13 mouse cellular contexts compared by ENCODE assay signal in genomic region chr13:115825191-115825590, GRCm38 (mm10).
"Had no signal": no experiment of that assay in that cellular context is flagged by ENCODE, and none has a peak within 500 bp of the region (broad histone marks: within the 10 kb centered on the region; RNA-seq: fewer than 3 reads in every experiment).

No protein-coding gene starts in this region.

- H3K4me3 ChIP-seq: left cerebral cortex, adult 2 months; limb, embryonic 13.5 days; midbrain, embryonic 10.5 days; midbrain, embryonic 15.5 days; neural tube, embryonic 12.5 days had no signal

- DNase-seq: kidney, adult 9 months; kidney, postnatal 14 days; lung, adult 2 months; lung, postnatal 36 days; thymus, postnatal 4 days had no signal

- H3K4me1 ChIP-seq: midbrain, embryonic 10.5 days; midbrain, embryonic 15.5 days; neural tube, embryonic 12.5 days had no signal

- H3K9me3 ChIP-seq: limb, embryonic 13.5 days; midbrain, embryonic 10.5 days; midbrain, embryonic 15.5 days; neural tube, embryonic 12.5 days had no signal

- H3K4me2 ChIP-seq: limb, embryonic 13.5 days; midbrain, embryonic 15.5 days; neural tube, embryonic 12.5 days had no signal

- H3K27ac ChIP-seq: left cerebral cortex, adult 2 months; limb, embryonic 13.5 days; liver, embryonic 14.5 days; midbrain, embryonic 10.5 days; midbrain, embryonic 15.5 days; neural tube, embryonic 12.5 days; stomach, postnatal 0 days had no signal

- H3K36me3 ChIP-seq: limb, embryonic 13.5 days; midbrain, embryonic 10.5 days; midbrain, embryonic 15.5 days; neural tube, embryonic 12.5 days had no signal

- ATAC-seq: lung, postnatal 0 days; midbrain, embryonic 15.5 days had no signal

- H3K9ac ChIP-seq: limb, embryonic 13.5 days; liver, embryonic 14.5 days; midbrain, embryonic 15.5 days; neural tube, embryonic 12.5 days had no signal

- H3K27me3 ChIP-seq: limb, embryonic 13.5 days; midbrain, embryonic 15.5 days; neural tube, embryonic 12.5 days had no signal
